Mouse (Mus musculus) brain, embryonic 14.5 days (tissue): ENCODE data around the gene Rpl23. TPM values are rescaled to one million over a fixed set of nuclear protein-coding genes. Genes with fewer than 3 reads are reported as not detected.

Experiments used
- DNase-seq: peaks from one replicate; pipeline ENCODE4 v3.0.0-alpha.2; 2011; ENCODE audit warnings: low read depth
- CTCF ChIP-seq: fragments of 200-500 bp; IDR thresholded peaks from 2 replicates; pipeline ENCODE4 v1.5.1; 2012; ENCODE audit warnings: inconsistent platforms, mild to moderate bottlenecking, moderate library complexity, borderline replicate concordance; ENCODE audit not compliant: insufficient read depth, insufficient read length; ENCODE audit errors: extremely low read depth
- POLR2A ChIP-seq: fragments of 200-500 bp; IDR thresholded peaks from 2 replicates; pipeline ENCODE4 v1.6.1; 2012; ENCODE audit warnings: mild to moderate bottlenecking, inconsistent platforms, borderline replicate concordance; ENCODE audit not compliant: poor library complexity, insufficient read depth, insufficient read length, severe bottlenecking; ENCODE audit errors: extremely low read depth
- polyA plus RNA-seq: library from polyadenylated mRNA; depleted of rRNA; stranded (reverse); fragments of >200 nt; gene quantifications from 2 replicates; pipeline ENCODE4 v1.2.3, GENCODE M21; 2012

The Rpl23 gene
- polyA plus RNA-seq, 1 experiment = 444 TPM

DNA sequence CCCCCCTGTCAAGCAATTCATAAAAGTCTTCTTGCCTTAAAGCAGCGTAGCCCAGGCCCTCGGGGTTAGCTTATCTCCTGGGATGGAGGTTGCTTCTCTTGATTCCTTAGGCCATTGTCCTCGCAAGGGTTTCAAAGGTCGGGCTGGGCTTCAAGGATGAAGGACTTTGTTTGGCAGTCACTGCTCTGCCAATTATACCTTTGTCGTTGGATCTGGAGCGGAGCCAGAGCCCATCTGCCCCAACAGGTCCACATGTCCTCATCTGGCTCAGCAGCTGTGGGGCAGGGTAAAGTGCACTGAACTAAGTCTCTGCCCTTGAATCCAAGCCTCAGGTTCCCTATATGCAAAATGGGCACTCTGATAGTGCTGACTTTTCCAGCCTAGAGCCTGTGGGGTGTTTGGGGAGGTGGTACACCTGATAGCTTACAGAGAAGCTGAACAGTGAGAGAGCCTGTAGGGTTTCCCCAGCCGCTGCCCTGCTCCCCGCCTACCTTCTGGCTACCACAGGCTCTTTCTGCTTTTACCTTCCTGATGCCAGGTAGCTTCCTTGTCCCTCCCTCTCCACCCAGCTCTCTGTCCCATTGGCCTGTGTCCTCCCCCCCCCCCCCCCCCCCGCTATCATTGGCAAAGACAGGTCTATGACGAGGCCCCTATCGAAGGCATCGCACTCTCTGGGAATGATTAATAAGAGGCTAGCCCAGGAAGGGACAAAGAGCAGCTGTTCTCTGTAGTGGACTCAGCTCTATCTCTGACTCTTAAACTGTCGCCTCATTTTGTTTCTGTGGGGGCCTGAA is 29.5 kb upstream of the Rpl23 start:
- DNase-seq = peak; percentile 53
- TF ChIP-seq POLR2A (no peak), CTCF (no peak)

DNA sequence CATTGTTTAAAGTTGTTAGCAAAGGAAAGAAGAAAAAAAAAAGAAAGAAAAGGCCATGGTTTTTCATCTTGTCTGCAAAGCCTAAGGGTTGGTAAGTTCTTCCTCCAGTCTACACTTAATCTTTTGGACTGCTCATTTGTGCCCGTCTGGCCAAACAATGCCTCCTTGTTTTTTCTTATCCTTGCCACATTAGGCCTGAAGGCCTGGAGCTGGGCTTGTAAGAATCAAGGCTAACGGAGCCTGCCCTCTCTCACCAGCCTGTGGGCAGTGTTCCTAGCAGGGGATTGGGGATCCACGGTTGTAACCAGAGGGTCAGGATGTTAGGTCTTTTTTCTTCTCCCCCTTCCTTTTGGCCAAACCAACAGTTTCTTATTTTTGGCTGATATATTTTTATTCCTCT is 28.7 kb upstream of the Rpl23 start:
- peak; percentile 63 for DNase-seq
- TF ChIP-seq POLR2A = no peak
- TF ChIP-seq CTCF = no peak

DNA sequence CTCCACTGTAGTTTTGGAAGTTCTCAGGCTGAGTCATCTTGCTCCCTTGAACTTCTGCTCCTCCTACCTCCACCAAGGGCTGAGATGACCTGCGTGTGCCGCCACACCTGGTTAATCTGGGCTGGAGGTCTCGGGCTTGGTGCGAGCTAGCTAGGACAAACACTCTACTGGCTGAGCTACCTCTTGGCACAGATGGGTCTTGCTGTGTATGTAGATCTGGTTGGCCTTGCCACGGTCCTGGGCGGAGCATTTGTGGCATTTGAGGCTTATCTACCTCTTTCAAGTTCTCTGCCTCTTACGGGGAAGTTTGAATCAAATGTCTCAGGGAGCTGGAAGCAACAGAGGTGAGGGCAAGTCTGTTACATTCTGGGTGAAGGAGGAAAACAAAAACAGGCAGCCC is 28.1 kb upstream of the Rpl23 start:
- TF ChIP-seq CTCF (no peak), POLR2A (no peak)
- no peak for DNase-seq

DNA sequence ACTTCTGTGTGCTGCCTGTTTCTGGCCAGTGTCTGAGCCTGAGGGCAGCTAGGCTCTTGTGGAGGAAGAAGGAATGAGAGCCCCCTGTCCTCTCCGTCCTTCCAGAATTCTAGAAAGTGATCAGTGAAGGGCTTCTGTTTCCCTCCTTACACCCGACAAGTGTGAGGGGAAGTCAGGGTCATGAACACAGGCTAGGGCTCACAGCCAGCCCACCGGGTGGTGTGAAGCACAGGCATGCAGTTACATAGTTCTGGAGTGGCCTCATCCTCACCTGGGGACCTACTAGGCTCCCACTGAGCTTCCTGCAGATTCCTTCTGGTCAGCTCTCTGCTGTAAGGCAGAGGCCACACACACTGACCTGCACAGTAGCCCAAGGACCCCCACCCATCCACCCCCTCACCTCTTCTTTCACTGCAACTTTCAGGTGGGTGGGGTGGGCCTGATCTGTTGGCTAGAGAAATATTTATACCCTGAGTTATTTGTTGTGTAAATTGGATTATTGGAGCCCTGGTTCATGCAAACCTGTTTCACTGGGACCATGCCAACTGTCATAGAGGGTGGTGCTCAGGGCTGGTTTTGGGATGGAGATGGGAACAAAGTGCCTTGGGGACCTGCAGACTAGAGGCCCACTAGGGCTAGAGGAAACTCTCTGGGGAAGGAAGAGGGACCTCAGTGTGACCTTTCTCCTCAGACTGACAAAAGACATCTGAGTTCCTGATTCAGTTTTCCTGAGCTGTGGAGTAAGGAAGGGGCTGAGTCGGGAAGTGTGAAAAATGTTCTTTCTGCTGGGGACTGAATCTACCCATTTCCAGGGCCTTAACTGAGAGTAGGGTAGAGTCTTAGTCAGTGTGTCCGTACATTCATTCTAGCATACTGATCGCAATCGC is 27.2 kb upstream of the Rpl23 start:
- DNase-seq = no peak

DNA sequence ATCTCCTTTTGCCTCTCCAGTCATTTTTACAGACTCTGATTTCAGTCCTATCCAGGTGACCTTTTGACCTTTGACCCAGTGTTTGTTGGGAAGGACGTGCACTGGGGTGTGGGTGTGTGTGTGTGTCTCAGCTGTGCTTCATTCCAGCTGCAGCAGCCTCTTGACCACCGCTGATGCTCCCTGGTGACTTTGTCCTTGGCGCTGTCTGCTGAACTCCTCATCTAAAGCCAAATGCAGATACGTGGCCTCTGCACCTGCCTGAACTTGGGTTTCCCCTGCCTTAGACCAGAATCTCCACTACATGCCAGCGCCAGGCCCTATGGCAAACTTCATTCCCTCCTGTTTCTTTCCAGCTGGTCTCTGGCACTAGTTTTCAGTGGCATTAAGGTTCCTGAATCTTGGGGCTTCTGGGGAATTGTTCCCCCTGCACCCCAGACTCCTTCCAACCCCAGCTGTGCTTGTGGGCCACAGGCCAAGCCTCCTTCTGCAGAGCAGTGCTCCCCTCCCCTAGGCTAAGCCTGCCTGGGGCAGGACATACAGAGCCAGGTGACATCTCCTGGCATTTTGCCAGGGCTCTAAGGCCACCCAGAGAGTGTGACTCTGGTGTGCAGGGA is 26.5 kb upstream of the Rpl23 start:
- TF ChIP-seq POLR2A (no peak), CTCF (no peak)
- peak; percentile 58 for DNase-seq

More for the DNA sequence above, 27.2 kb upstream of the Rpl23 start:
- TF ChIP-seq CTCF = no peak
- TF ChIP-seq POLR2A = no peak

DNA sequence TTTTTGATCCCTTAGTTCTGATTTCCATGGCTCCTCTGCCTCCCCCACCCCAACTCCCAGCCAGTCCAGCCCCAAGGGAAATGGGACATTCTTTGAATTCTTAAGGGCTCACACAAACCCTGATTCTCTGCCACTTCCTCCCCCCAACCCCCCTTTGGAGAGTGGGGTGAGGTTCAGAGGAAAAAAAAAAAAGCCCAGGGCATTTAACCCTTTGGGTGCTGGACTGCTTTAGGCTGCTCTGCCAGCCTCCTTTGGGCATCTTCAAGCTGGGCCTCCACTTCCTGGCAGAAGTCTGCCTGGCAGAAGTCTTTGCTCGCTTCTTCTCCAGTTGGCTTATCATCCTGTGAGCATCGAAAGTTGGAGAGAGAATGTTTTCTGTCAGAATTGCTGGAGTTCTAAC is 25.9 kb upstream of the Rpl23 start:
- TF ChIP-seq POLR2A (no peak), CTCF (no peak)
- peak; percentile 74 for DNase-seq

DNA sequence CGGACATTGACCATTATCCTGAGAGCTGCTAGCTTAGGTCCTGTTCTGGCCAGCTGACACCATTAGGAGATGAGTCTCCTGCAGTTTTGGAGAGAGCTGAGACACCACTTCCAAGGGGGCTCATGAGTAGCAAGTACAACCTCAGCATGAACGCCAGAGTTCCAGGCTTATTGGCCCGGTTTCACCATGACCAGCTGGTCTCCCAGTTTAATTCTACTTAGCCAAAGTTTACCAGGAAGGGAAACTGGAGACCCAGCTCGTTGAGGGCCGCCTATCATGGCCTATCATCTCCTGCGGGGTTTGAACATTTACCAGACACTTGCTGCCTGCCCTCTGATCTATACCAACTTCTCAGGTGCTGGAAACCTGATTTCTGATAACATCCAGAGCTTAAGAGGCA is 25.4 kb upstream of the Rpl23 start:
- DNase-seq = no peak
- no peak for TF ChIP-seq POLR2A
- no peak for TF ChIP-seq CTCF

DNA sequence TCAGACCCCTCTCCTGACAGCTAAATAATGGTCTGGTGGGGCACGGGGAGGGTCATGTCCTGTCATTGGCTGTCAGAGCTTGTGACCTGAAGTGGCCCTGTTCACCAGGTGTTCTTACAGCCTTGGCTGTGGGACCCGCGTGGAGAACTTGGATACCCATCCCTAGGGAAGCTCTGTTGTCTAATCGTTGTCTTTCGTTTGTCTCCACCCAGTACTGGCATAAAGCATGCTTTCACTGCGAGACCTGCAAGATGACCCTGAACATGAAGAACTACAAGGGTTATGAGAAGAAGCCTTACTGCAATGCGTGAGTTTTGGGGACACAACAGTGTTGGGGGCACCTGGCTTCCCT is 24.4 kb upstream of the Rpl23 start:
- TF ChIP-seq POLR2A = no peak
- no peak for TF ChIP-seq CTCF
- DNase-seq = no peak

DNA sequence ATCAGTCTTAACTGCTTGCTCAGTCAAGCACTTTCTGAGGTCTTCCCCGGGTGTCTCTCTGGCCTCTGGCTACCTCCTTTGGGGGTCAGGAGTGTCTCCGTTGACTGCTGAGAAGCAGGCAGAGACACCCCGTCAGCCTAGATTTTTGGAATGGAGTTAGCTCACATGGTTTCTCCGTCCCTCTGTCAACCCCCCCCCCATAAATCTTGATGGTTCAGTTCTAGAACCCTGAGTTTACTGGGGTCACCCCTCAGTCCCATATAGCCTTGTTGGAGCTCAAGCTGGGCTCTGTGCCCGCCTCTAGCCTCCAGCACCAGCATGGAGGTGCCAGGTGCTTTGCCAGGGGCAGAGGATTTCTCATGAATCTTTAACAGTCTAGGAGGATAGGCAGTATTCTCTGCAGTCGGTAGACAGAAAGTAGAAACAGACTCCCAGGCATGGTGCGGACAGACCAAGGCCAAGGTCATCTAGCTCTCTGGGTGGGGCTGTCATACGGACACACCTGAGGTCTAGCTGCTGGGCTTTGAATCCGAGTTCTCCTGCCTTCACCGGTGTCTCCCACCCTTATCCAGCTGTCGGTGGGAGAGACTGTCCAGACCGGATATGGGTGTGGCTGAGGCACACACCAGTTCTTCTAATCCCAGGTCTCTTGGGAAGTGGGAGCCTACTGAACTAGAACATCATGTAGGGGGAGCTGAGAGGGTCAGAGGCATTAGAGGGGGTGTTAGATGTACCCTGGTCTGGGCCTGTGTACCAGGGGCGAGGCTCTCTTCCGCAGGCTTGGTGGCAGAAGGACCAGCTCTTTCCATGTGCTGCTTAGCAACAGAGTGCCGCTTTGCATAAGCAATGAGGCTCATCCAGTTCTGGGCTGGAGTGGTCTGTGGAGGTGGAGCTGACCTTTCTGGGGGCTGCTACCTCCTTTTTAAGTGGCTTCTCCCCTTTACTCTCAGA is 23.7 kb upstream of the Rpl23 start:
- TF ChIP-seq CTCF = no peak
- no peak for TF ChIP-seq POLR2A
- peak; percentile 80 for DNase-seq

DNA sequence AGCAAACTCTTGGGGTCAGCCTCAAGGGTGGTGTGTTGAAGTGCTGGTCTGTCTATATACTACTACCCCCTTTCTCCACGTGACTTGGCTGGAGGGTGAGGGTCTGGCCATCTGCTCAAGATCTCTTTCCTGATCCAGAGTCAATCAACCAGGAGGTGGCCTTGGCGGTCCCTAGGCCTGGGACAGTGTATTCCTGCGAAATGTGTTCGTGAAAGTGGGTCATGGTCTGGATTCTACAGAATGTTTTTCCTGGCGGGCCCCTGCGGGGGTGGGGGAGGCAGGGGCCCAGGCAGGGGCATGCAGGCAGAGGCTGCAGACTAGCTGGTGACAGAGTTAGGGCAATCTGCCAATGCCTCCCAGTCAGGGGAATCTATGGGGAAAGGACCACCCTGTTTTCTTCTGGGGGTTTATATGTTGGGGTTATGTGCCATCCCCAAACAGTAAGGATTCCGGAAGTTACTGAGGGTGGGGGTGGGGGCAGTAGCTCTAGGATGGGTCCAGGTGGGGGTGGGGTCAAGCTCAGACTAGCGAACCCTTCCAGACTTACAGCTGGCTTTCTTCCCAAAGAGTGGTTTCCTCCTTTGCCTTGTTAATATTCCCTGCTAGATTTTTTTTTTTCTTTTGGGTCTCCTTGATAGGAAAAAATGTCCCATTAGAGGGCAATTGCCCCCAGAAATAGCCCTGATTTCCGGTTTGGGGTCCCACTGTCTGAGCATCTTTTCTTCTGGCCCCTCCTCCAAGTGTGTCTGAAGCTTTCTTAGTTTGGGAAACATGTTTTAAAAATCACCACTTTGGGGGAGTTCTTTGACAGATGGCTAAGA is 22.8 kb upstream of the Rpl23 start:
- TF ChIP-seq CTCF (no peak), POLR2A (no peak)
- DNase-seq = peak; percentile 90
